Mouse (Mus musculus) hindbrain, embryonic 14.5 days (tissue): ENCODE measurements around the gene Gm20431. TPM values are rescaled to one million over a fixed set of nuclear protein-coding genes. Genes with fewer than 3 reads are reported as not detected.

Source experiments
- ATAC-seq: fragments of 200-750 bp; cut with Nextera tagmentation; 2 replicates; pipeline ENCODE4 v1.8.0; 2017; ENCODE audit warnings: moderate number of reproducible peaks, mild to moderate bottlenecking, moderate TSS enrichment, moderate library complexity; ENCODE audit not compliant: low FRiP score
- DNase-seq: peaks from one replicate; pipeline ENCODE4 v3.0.0-alpha.2; 2015; ENCODE audit warnings: low spot score
- H3K27ac ChIP-seq: fragments of 300-500 bp; sonication (generic); 2 replicates; pipeline ENCODE4 v1.5.1; 2014; ENCODE audit warnings: mild to moderate bottlenecking, moderate library complexity
- H3K27me3 ChIP-seq: fragments of 300-500 bp; sonication (generic); 2 replicates; pipeline ENCODE4 v1.6.1; 2014; ENCODE audit warnings: mild to moderate bottlenecking, low read length, mixed read lengths; ENCODE audit not compliant: control insufficient read depth, insufficient read depth
- H3K36me3 ChIP-seq: fragments of 300-500 bp; sonication (generic); replicated peaks from 2 replicates; pipeline ENCODE4 v1.6.1; 2014; ENCODE audit not compliant: control insufficient read depth, insufficient read depth
- H3K4me1 ChIP-seq: fragments of 300-500 bp; sonication (generic); replicated peaks from 2 replicates; pipeline ENCODE4 v1.6.1; 2014; ENCODE audit warnings: antibody characterized with exemption, low read length, mixed read lengths; ENCODE audit not compliant: control insufficient read depth, insufficient read depth
- H3K4me2 ChIP-seq: fragments of 300-500 bp; sonication (generic); replicated peaks from 2 replicates; pipeline ENCODE4 v1.6.1; 2014; ENCODE audit warnings: mild to moderate bottlenecking, moderate library complexity
- H3K4me3 ChIP-seq: fragments of 300-500 bp; sonication (generic); replicated peaks from 2 replicates; pipeline ENCODE4 v1.5.1; 2014; ENCODE audit warnings: mild to moderate bottlenecking, low read length
- H3K9ac ChIP-seq: fragments of 300-500 bp; sonication (generic); 2 replicates; pipeline ENCODE4 v1.6.1; 2014
- H3K9me3 ChIP-seq: fragments of 300-500 bp; sonication (generic); 2 replicates; pipeline ENCODE4 v1.6.1; 2016; ENCODE audit warnings: low read length; ENCODE audit not compliant: control insufficient read depth
- WGBS: fragments of 180-500 bp; shearing (Covaris S2); extraction: QIAGEN DNeasy Blood & Tissue Kit; methylation state at CpG from one replicate; pipeline ENCODE4 v1.1.7; 2014; 5-methylcytosine and 5-hydroxymethylcytosine counted together
- polyA plus RNA-seq: library from polyadenylated mRNA; unstranded; fragments of >200 nt; fragmentation: Nextera tagmentation; extraction: Ambion mirVana; gene quantifications from 2 replicates; pipeline ENCODE4 v1.2.1, GENCODE M21; 2014

Gene Gm20431
- polyA plus RNA-seq, 1 experiment from 2014 or later, result 19.8 TPM

- no peak overlapping the region for H3K4me3 ChIP-seq
- no peak overlapping the region for H3K4me2 ChIP-seq
- H3K27ac ChIP-seq, result no peak overlapping the region
- ATAC-seq (no peak), DNase-seq (no peak)
- H3K36me3 ChIP-seq, result no peaks in the 10 kb centered on the region
- no peaks in the 10 kb centered on the region for H3K9me3 ChIP-seq
- H3K4me1 ChIP-seq, result no peaks in the 10 kb centered on the region
- H3K9ac ChIP-seq, result no peak overlapping the region
- 88% methylated on average over 8 of the region's 8 CpGs for WGBS
- no peaks in the 10 kb centered on the region for H3K27me3 ChIP-seq
Measured at GRCm38 (mm10) chr2:167576121-167576620, 85.1 kb downstream of the Gm20431 start.

DNA sequence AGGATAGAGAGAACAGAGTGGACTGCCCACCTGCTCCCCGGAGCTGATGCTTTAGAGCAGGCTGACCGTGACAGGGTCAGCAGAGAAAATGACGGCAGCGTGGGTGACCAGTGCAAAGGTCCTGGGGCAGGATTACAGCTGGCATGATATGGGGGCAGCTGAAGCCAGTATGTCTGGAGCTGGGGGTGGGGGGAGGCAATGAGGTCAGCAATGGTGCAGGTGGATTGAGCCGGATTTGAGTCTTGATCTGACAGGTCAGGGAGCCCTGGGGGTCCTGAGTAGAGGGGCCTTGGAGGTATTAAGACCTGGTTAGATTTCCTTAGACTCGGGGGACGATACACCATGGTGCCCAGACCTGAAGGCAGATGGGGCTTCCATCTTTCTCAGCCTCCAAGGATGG, 85.7 kb downstream of the Gm20431 start:
- Histone ChIP-seq H3K9me3 (no peaks in the 10 kb centered on the region), H3K9ac (no peak overlapping the region), H3K4me3 (no peak overlapping the region), H3K36me3 (no peaks in the 10 kb centered on the region), H3K27me3 (no peaks in the 10 kb centered on the region), H3K4me2 (no peak overlapping the region), H3K4me1 (no peaks in the 10 kb centered on the region), H3K27ac (no peak overlapping the region)
- WGBS, result 87% methylated on average over 7 of the region's 7 CpGs
- ATAC-seq, result no peak
- no peak for DNase-seq

DNA sequence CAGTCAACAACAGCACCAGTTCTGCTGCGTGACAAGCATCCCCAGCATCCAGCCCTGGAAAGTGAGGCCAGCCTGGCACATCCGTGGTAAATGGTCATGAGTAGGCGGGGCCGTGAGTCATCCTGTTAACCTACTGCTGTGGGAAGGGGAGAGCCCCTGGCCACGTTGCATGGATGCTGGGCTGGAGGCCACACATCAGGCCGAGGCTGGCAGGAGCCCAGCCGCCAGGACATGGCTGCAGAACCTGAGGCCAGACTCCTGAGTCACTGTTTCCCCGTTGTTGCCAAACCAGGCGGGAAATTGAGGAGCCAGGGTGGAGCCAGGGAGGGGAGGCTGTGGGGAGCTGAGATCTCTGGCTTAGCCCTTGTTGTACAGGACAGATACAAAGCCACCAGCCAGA, 86.5 kb downstream of the Gm20431 start:
- 68% methylated on average over 9 of the region's 9 CpGs for WGBS

GRCm38 (mm10) chr2:167571442-167572220, 89.7 kb downstream of the Gm20431 start:
- H3K36me3 ChIP-seq, result no peaks in the 10 kb centered on the region
- no peak for DNase-seq
- H3K4me2 ChIP-seq, result no peak overlapping the region
- WGBS, result 89% methylated on average over 18 of the region's 18 CpGs
- H3K4me3 ChIP-seq, result no peak overlapping the region
- no peak overlapping the region for H3K9ac ChIP-seq
- H3K9me3 ChIP-seq, result no peaks in the 10 kb centered on the region
- no peak overlapping the region for H3K27ac ChIP-seq
- ATAC-seq, result no peak
- no peaks in the 10 kb centered on the region for H3K4me1 ChIP-seq
- H3K27me3 ChIP-seq, result no peaks in the 10 kb centered on the region

More for the DNA sequence above, 86.5 kb downstream of the Gm20431 start:
- Histone ChIP-seq H3K27me3 (no peaks in the 10 kb centered on the region), H3K9me3 (no peaks in the 10 kb centered on the region), H3K27ac (no peak overlapping the region), H3K9ac (no peak overlapping the region), H3K4me2 (no peak overlapping the region), H3K4me1 (no peaks in the 10 kb centered on the region), H3K4me3 (no peak overlapping the region), H3K36me3 (no peaks in the 10 kb centered on the region)
- DNase-seq, result no peak
- ATAC-seq, result no peak

- Histone ChIP-seq H3K27ac (no peak overlapping the region), H3K9me3 (no peaks in the 10 kb centered on the region), H3K4me3 (no peak overlapping the region), H3K9ac (no peak overlapping the region), H3K27me3 (no peaks in the 10 kb centered on the region), H3K36me3 (no peaks in the 10 kb centered on the region), H3K4me2 (no peak overlapping the region), H3K4me1 (peaks cover under 1% of the 10 kb centered on the region; the same call in 1 of the 2 replicates)
- DNase-seq, result no peak
- no peak for ATAC-seq
- WGBS, result 94% methylated on average over 6 of the region's 6 CpGs
Measured at GRCm38 (mm10) chr2:167570815-167571214, 90.5 kb downstream of the Gm20431 start.

DNA sequence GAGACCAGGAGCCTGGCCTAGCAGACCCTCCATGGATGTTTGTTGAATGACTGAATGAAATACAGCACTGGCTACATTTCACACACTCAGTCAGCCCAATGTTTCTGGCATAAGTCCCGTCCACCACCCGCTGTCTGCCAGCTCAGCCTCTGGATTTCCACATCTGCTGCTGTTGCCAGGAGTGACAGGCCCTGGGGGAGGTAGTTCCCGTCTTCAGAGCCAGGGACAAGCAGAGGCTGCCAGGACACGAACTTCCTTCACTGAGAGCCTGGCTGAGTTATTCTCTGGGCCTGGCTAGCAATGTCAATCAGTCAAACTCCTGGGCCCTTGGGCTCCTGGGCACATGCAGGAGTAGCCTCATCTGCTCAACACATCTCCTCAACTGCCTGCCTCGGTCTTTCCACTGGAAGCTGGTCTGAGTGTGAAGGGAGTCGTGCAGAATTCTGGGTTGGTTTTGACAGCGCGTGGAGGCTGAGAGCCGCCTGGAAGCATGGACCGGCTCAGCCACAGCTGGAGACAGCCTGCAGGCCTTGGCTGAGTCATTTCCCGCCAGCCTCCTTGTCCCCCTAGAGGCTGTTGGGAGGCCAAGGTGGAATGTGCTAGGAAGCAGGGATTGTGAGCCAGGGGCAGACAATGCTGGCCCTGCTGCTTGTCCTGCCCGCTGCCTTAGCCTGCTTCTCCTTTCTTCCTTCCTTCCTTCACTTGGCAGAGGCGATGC, 91.2 kb downstream of the Gm20431 start:
- Histone ChIP-seq H3K27me3 (no peaks in the 10 kb centered on the region), H3K36me3 (no peaks in the 10 kb centered on the region), H3K4me1 (peaks cover 4% of the 10 kb centered on the region), H3K9me3 (no peaks in the 10 kb centered on the region), H3K27ac (no peak overlapping the region), H3K4me2 (no peak overlapping the region), H3K9ac (no peak overlapping the region), H3K4me3 (no peak overlapping the region)
- DNase-seq (no peak), ATAC-seq (no peak)
- WGBS, result 63% methylated on average over 13 of the region's 13 CpGs

DNA sequence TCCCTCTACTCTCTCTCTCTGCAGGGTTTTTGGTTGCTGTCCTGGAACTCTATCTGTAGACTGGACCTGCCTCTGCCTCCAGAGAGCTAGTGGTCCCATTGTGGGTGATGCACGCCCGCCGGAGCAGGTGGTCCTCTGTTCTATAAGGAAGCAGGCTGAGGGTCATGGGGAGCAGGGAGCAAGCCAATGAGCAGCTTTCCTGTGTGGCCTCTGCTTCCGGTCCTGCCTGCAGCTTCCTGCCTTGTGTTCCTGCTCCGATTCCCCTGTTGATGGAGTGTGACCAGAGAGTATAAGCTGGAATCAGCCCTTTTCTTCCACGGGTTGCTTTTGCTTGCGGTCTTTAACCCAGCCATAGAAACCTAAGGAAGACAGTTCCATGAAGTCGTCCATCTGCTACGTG, 93.2 kb downstream of the Gm20431 start:
- no peak overlapping the region for H3K9ac ChIP-seq
- H3K27ac ChIP-seq, result no peak overlapping the region
- no peaks in the 10 kb centered on the region for H3K36me3 ChIP-seq
- ATAC-seq (no peak), DNase-seq (no peak)
- H3K4me1 ChIP-seq, result peaks cover 9% of the 10 kb centered on the region
- WGBS, result 84% methylated on average over 9 of the region's 9 CpGs
- no peaks in the 10 kb centered on the region for H3K27me3 ChIP-seq
- no peaks in the 10 kb centered on the region for H3K9me3 ChIP-seq
- H3K4me2 ChIP-seq, result no peak overlapping the region
- H3K4me3 ChIP-seq, result no peak overlapping the region

GRCm38 (mm10) chr2:167565682-167566081, 95.6 kb downstream of the Gm20431 start:
- H3K27ac ChIP-seq, result no peak overlapping the region
- no peaks in the 10 kb centered on the region for H3K9me3 ChIP-seq
- no peaks in the 10 kb centered on the region for H3K27me3 ChIP-seq
- no peak overlapping the region for H3K9ac ChIP-seq
- H3K4me1 ChIP-seq, result peaks cover 16% of the 10 kb centered on the region
- H3K36me3 ChIP-seq, result no peaks in the 10 kb centered on the region
- H3K4me2 ChIP-seq, result peak overlapping the region; percentile 25; the same call in 1 of the 2 replicates
- ATAC-seq (no peak), DNase-seq (no peak)
- no peak overlapping the region for H3K4me3 ChIP-seq
- WGBS, result 25% methylated on average over 19 of the region's 19 CpGs

GRCm38 (mm10) chr2:167565312-167565656, 96.0 kb downstream of the Gm20431 start:
- Histone ChIP-seq H3K36me3 (no peaks in the 10 kb centered on the region), H3K27me3 (no peaks in the 10 kb centered on the region), H3K4me3 (no peak overlapping the region), H3K4me2 (0 out of 2 replicates have a peak overlapping the region, but pooled peaks have one; percentile 25), H3K9ac (no peak overlapping the region), H3K27ac (no peak overlapping the region), H3K4me1 (peaks cover 16% of the 10 kb centered on the region), H3K9me3 (no peaks in the 10 kb centered on the region)
- 69% methylated on average over 3 of the region's 3 CpGs for whole genome bisulfite sequencing
- no peak for DNase-seq
- ATAC-seq, result no peak
